Mouse (Mus musculus): Measurements from ENCODE around the gene Rps6ka4. TPM values are rescaled to one million over a fixed set of nuclear protein-coding genes. Genes with fewer than 3 reads are reported as not detected.

Gene Rps6ka4
- polyA plus RNA-seq (2011; ENCODE audit: insufficient read depth, insufficient read length, low read depth, missing spikeins): 4.5 and 5.2 TPM in 2 replicates

- H3K4me1 ChIP-seq (ENCODE audit: control insufficient read depth, insufficient read depth, low read length): peaks cover 4% of the 10 kb centered on the region
- TF ChIP-seq POLR2A (IDR thresholded peaks at IDR 0.05; ENCODE audit: insufficient read depth, low read length): no peak
- TF ChIP-seq CTCF (IDR thresholded peaks at IDR 0.05; ENCODE audit: low read depth, low read length): no peak
- H3K4me3 ChIP-seq (ENCODE audit: low read depth, low read length): peak within 1 kb of the TSS; percentile 93
- H3K27me3 ChIP-seq (ENCODE audit: control insufficient read depth, insufficient read depth, low read length, poor library complexity, severe bottlenecking): no peaks in the 10 kb centered on the region
- H3K9ac ChIP-seq (ENCODE audit: low read depth, poor library complexity, severe bottlenecking): peak within 1 kb of the TSS; percentile 71
- H3K36me3 ChIP-seq (ENCODE audit: control insufficient read depth, insufficient read depth, low read length, poor library complexity, severe bottlenecking): no peaks in the 10 kb centered on the region
- no peak within 1 kb of the TSS for H3K27ac ChIP-seq (ENCODE audit: insufficient read depth, low read length)
- H3K9me3 ChIP-seq (replicated peaks; ENCODE audit: control insufficient read depth, insufficient read depth, low read length, poor library complexity, severe bottlenecking): no peaks in the 10 kb centered on the region
Observed at GRCm38 (mm10) chr19:6840475-6841291, at the start of gene Rps6ka4. TSS of gene Rps6ka4 (minus strand) at chr19:6840636.

- Histone ChIP-seq H3K27me3 (ENCODE audit: control insufficient read depth, insufficient read depth, low read length, poor library complexity, severe bottlenecking) (no peaks in the 10 kb centered on the region), H3K27ac (ENCODE audit: insufficient read depth, low read length) (no peak overlapping the region), H3K4me1 (ENCODE audit: control insufficient read depth, insufficient read depth, low read length) (no peaks in the 10 kb centered on the region), H3K9ac (ENCODE audit: low read depth, poor library complexity, severe bottlenecking) (no peak overlapping the region), H3K4me3 (ENCODE audit: low read depth, low read length) (no peak overlapping the region), H3K36me3 (ENCODE audit: control insufficient read depth, insufficient read depth, low read length, poor library complexity, severe bottlenecking) (no peaks in the 10 kb centered on the region), H3K9me3 (replicated peaks; ENCODE audit: control insufficient read depth, insufficient read depth, low read length, poor library complexity, severe bottlenecking) (no peaks in the 10 kb centered on the region; the same call in 1 of the 2 replicates)
- TF ChIP-seq EP300 (IDR thresholded peaks at IDR 0.05; ENCODE audit: insufficient read depth, low read depth, low read length) (no peak), POLR2A (IDR thresholded peaks at IDR 0.05; ENCODE audit: insufficient read depth, low read length) (no peak), CTCF (IDR thresholded peaks at IDR 0.05; ENCODE audit: low read depth, low read length) (no peak)
Observed at GRCm38 (mm10) chr19:6877965-6878364, 37.5 kb upstream of the Rps6ka4 start.

- Histone ChIP-seq H3K27ac (ENCODE audit: insufficient read depth, low read length) (no peak overlapping the region), H3K36me3 (ENCODE audit: control insufficient read depth, insufficient read depth, low read length, poor library complexity, severe bottlenecking) (no peaks in the 10 kb centered on the region), H3K9me3 (replicated peaks; ENCODE audit: control insufficient read depth, insufficient read depth, low read length, poor library complexity, severe bottlenecking) (no peaks in the 10 kb centered on the region), H3K9ac (ENCODE audit: low read depth, poor library complexity, severe bottlenecking) (no peak overlapping the region), H3K4me1 (ENCODE audit: control insufficient read depth, insufficient read depth, low read length) (no peaks in the 10 kb centered on the region), H3K4me3 (ENCODE audit: low read depth, low read length) (no peak overlapping the region), H3K27me3 (ENCODE audit: control insufficient read depth, insufficient read depth, low read length, poor library complexity, severe bottlenecking) (no peaks in the 10 kb centered on the region)
- no peak for TF ChIP-seq POLR2A (IDR thresholded peaks at IDR 0.05; ENCODE audit: insufficient read depth, low read length)
- TF ChIP-seq CTCF (IDR thresholded peaks at IDR 0.05; ENCODE audit: low read depth, low read length): no peak
- no peak for TF ChIP-seq EP300 (IDR thresholded peaks at IDR 0.05; ENCODE audit: insufficient read depth, low read depth, low read length)
Observed at GRCm38 (mm10) chr19:6876799-6877198, 36.4 kb upstream of the Rps6ka4 start.

GRCm38 (mm10) chr19:6875834-6876233, 35.4 kb upstream of the Rps6ka4 start:
- Histone ChIP-seq H3K27ac (ENCODE audit: insufficient read depth, low read length) (no peak overlapping the region), H3K9me3 (replicated peaks; ENCODE audit: control insufficient read depth, insufficient read depth, low read length, poor library complexity, severe bottlenecking) (no peaks in the 10 kb centered on the region), H3K4me1 (ENCODE audit: control insufficient read depth, insufficient read depth, low read length) (no peaks in the 10 kb centered on the region), H3K9ac (ENCODE audit: low read depth, poor library complexity, severe bottlenecking) (no peak overlapping the region), H3K27me3 (ENCODE audit: control insufficient read depth, insufficient read depth, low read length, poor library complexity, severe bottlenecking) (no peaks in the 10 kb centered on the region), H3K36me3 (ENCODE audit: control insufficient read depth, insufficient read depth, low read length, poor library complexity, severe bottlenecking) (no peaks in the 10 kb centered on the region), H3K4me3 (ENCODE audit: low read depth, low read length) (no peak overlapping the region)
- TF ChIP-seq EP300 (IDR thresholded peaks at IDR 0.05; ENCODE audit: insufficient read depth, low read depth, low read length): no peak
- no peak for TF ChIP-seq POLR2A (IDR thresholded peaks at IDR 0.05; ENCODE audit: insufficient read depth, low read length)
- TF ChIP-seq CTCF (IDR thresholded peaks at IDR 0.05; ENCODE audit: low read depth, low read length): no peak

- no peak overlapping the region for H3K9ac ChIP-seq (ENCODE audit: low read depth, poor library complexity, severe bottlenecking)
- H3K4me3 ChIP-seq (ENCODE audit: low read depth, low read length): no peak overlapping the region
- no peak for TF ChIP-seq EP300 (IDR thresholded peaks at IDR 0.05; ENCODE audit: insufficient read depth, low read depth, low read length)
- no peak for TF ChIP-seq CTCF (IDR thresholded peaks at IDR 0.05; ENCODE audit: low read depth, low read length)
- no peak for TF ChIP-seq POLR2A (IDR thresholded peaks at IDR 0.05; ENCODE audit: insufficient read depth, low read length)
- no peaks in the 10 kb centered on the region for H3K9me3 ChIP-seq (replicated peaks; ENCODE audit: control insufficient read depth, insufficient read depth, low read length, poor library complexity, severe bottlenecking)
- H3K27ac ChIP-seq (ENCODE audit: insufficient read depth, low read length): no peak overlapping the region
- H3K4me1 ChIP-seq (ENCODE audit: control insufficient read depth, insufficient read depth, low read length): no peaks in the 10 kb centered on the region
- H3K36me3 ChIP-seq (ENCODE audit: control insufficient read depth, insufficient read depth, low read length, poor library complexity, severe bottlenecking): no peaks in the 10 kb centered on the region
- H3K27me3 ChIP-seq (ENCODE audit: control insufficient read depth, insufficient read depth, low read length, poor library complexity, severe bottlenecking): no peaks in the 10 kb centered on the region
Observed at GRCm38 (mm10) chr19:6874257-6874656, 33.8 kb upstream of the Rps6ka4 start.

GRCm38 (mm10) chr19:6872701-6873100, 32.3 kb upstream of the Rps6ka4 start:
- Histone ChIP-seq H3K27ac (ENCODE audit: insufficient read depth, low read length) (no peak overlapping the region), H3K9me3 (replicated peaks; ENCODE audit: control insufficient read depth, insufficient read depth, low read length, poor library complexity, severe bottlenecking) (no peaks in the 10 kb centered on the region), H3K4me3 (ENCODE audit: low read depth, low read length) (no peak overlapping the region), H3K4me1 (ENCODE audit: control insufficient read depth, insufficient read depth, low read length) (no peaks in the 10 kb centered on the region), H3K36me3 (ENCODE audit: control insufficient read depth, insufficient read depth, low read length, poor library complexity, severe bottlenecking) (no peaks in the 10 kb centered on the region), H3K9ac (ENCODE audit: low read depth, poor library complexity, severe bottlenecking) (no peak overlapping the region), H3K27me3 (ENCODE audit: control insufficient read depth, insufficient read depth, low read length, poor library complexity, severe bottlenecking) (no peaks in the 10 kb centered on the region)
- no peak for TF ChIP-seq CTCF (IDR thresholded peaks at IDR 0.05; ENCODE audit: low read depth, low read length)

All from ES-Bruce4 (cell line).